Mouse (Mus musculus): Measurements from ENCODE around the gene Zfp280c.

The Zfp280c gene

DNA sequence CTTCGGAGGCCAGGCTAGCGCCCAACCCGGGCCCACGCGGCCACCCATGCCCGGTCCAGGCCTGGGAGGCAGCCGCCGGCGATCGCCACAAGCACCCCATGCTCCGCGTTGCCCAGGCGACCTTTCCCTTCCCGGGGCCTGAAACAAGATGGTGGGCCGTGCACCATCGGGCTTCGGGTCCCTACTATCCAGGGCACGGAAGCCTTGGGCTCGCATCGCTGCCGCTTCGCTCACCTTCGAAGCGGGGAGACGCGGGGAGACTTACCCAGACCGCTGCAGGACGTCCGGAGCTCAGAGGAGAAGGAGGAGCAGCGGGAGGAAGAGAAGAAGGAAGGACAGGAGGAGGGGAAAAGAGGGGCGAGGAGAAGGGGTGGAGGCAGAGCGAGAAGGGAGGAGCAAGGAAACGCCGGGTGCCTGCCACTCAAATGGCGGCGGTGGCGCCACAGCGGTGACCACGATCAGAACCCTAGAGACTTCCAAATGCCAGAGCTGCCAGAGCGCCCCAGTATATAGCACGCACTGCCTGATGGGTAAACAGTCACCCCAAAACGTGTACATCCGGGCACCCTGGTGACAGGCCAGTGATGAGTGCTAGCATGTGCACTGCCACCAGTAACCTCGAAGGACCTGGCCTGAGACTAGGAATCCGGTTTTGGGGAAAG lies at the start of gene Zfp280c:
Zfp280c (minus strand) TSS at position 406 of the 662 bp plus-strand sequence.
- peak; percentile 1 for DNase-seq (ENCODE audit: extremely low read depth, low read depth, low spot score)

DNA sequence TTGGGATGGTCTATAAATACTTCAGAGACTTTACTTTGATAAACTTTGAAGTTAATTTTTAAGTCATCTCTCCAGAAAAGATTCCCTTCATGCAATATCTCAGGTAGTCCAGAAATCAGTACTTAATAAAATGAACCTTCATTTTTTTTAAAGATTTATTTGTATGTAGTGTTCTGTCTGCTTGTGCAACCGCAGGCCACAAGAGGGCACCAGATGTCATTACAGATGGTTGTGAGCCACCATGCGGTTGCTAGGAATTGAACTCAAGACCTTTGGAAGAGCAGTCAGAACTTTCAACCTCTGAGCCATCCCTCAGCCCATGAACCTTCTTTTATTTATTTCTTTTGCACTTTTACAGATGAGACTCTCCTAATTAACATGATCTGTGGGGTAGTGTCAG lies 42.7 kb upstream of the Zfp280c start:
- no peak for DNase-seq (ENCODE audit: extremely low read depth, low read depth, low spot score)

- no peak for DNase-seq (ENCODE audit: extremely low read depth, low read depth, low spot score)
These were observed 29.7 kb upstream of the Zfp280c start for GRCm38 (mm10) chrX:48624054-48624420.

GRCm38 (mm10) chrX:48623379-48624053 lies 29.2 kb upstream of the Zfp280c start, which contains the start of gene Slc25a14:
Gene Slc25a14, plus strand, starts transcription at chrX:48623413.
- DNase-seq (ENCODE audit: extremely low read depth, low read depth, low spot score): peak; percentile 31

GRCm38 (mm10) chrX:48623049-48623378 lies 28.7 kb upstream of the Zfp280c start:
- DNase-seq (ENCODE audit: extremely low read depth, low read depth, low spot score): no peak

- DNase-seq (ENCODE audit: extremely low read depth, low read depth, low spot score): no peak
These were observed 10.6 kb upstream of the Zfp280c start for GRCm38 (mm10) chrX:48604872-48605271.

DNA sequence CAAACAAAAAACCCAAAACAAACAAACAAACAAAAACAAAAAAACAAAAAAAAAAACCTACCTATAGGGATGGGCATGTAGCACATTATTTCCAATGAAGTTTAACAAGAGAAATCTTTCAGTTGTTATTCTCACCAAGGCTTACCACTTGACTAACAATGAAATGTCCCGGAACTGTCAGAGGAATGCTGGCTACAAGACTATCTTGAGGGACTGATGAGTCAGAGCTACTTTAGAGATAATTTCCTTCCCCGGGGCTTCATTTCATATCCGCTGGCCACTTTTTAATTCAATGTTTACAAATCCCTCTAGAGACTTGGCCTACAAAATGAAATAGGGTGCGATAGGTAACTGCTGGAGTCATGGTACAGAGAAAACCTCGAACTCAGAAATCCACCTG lies 2.6 kb upstream of the Zfp280c start:
- no peak for DNase-seq (ENCODE audit: extremely low read depth, low read depth, low spot score)

- DNase-seq (ENCODE audit: extremely low read depth, low read depth, low spot score): no peak
These were observed 1.7 kb upstream of the Zfp280c start for GRCm38 (mm10) chrX:48596053-48596452.

DNA sequence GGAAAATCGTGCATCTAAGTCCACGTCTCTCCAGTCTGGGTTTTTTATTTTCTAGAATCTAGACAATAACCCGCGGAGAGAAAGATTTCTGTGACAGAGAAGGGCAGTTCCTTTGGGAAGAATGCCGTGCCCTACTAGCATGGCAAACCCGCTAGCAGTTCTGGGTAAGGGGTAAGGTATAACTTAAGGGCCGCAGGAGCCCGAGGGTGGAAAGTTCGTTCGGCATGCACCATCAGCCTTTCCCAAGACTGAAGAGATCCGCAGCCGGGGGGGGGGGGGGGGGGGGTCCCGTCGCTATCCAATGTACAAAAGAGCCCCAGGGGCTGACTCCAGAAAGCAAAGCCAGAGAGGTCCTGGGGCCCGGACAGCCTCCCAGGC lies 594 bp downstream of the Zfp280c start:
- DNase-seq (ENCODE audit: extremely low read depth, low read depth, low spot score): no peak

- DNase-seq (ENCODE audit: extremely low read depth, low read depth, low spot score): no peak
These were observed 11.0 kb downstream of the Zfp280c start for GRCm38 (mm10) chrX:48583332-48583731.

GRCm38 (mm10) chrX:48532175-48532574 lies 62.1 kb downstream of the Zfp280c start:
- DNase-seq (ENCODE audit: extremely low read depth, low read depth, low spot score): no peak

- no peak for DNase-seq (ENCODE audit: extremely low read depth, low read depth, low spot score)
These were observed 67.9 kb downstream of the Zfp280c start for GRCm38 (mm10) chrX:48526435-48526834.

DNA sequence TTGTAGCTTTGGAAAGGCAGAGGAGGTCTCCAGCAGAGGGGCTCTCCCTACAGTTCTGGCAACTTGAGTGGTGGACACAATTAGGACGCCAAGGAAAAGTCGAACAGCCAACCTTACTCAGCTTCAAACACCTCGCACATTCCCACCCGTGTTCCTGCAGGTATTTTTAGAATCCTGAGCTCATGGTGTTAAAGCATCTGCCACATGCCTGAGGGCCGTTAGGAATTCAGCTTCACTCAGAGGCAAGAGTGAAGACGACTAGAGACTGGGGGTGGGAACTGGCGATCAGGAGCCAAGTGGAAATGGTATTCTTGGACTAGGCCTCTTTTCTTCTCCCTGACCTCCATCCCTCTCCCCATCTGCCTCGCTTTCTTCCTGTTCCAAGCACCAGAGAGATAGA lies 68.4 kb downstream of the Zfp280c start:
- DNase-seq (ENCODE audit: extremely low read depth, low read depth, low spot score): no peak

DNA sequence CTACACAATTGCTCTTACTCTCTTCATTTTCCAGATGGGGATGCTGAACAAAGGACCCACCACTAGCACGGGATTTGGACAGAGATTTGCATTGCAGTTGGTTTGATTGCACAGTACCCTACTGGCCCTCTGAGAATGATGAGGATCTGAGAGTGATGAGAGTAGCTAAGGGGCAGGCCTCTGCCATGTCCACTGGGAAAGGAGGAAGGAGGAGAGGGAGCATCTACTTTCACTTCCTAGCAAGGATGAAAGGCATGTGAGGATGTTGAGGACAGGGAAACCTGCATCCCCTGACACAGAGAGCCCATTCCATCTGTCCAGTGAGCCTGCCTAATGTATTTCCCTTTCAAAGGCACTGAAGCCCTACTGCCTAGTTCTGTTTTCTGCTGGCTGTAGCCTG lies 69.0 kb downstream of the Zfp280c start:
- no peak for DNase-seq (ENCODE audit: extremely low read depth, low read depth, low spot score)

DNA sequence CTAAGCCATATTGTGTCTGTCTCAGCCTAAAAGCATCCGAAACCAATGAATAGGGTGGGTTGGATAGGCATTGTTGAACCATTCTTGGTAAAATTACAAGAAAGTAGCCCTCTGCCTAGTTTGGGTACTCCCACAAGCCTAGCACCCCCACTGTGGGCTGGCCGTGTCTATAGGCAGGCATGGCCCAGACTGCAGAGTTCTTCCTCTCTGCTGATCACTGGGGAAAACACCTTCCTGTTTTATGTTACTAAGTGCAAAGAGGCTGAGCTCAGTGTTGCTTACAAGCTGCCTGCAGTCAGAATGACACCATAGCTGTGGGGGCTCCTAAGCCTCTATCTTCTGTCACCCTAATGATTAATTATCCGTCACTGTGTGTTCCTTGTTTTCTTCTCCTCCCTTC lies 70.8 kb downstream of the Zfp280c start:
- no peak for DNase-seq (ENCODE audit: extremely low read depth, low read depth, low spot score)

DNA sequence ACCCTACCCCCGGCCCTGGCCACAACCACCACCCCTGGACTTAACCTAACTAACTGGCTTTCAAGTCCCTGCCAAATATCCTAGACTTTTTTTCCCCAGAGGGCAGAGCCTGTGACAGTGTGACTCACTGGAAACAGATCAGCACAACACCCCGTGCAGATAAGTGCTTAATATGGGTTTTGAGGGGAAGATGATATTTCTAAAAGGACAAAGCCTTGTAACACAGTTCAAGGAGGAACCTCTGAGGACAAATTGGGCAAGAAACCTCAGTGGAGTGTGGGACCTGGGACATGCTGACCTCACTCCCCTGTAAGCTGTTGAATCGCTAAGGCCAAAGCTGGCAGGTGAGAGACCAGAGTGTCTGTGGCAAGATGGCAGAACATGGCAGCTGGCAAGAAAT lies 72.7 kb downstream of the Zfp280c start:
- no peak for DNase-seq (ENCODE audit: extremely low read depth, low read depth, low spot score)

GRCm38 (mm10) chrX:48519549-48520085 lies 74.7 kb downstream of the Zfp280c start:
- no peak for DNase-seq (ENCODE audit: extremely low read depth, low read depth, low spot score)

- DNase-seq (ENCODE audit: extremely low read depth, low read depth, low spot score): no peak
These were observed 75.3 kb downstream of the Zfp280c start, which contains the start of gene Rab33a for GRCm38 (mm10) chrX:48518808-48519548. Gene Rab33a, plus strand, starts transcription at chrX:48519285.

DNA sequence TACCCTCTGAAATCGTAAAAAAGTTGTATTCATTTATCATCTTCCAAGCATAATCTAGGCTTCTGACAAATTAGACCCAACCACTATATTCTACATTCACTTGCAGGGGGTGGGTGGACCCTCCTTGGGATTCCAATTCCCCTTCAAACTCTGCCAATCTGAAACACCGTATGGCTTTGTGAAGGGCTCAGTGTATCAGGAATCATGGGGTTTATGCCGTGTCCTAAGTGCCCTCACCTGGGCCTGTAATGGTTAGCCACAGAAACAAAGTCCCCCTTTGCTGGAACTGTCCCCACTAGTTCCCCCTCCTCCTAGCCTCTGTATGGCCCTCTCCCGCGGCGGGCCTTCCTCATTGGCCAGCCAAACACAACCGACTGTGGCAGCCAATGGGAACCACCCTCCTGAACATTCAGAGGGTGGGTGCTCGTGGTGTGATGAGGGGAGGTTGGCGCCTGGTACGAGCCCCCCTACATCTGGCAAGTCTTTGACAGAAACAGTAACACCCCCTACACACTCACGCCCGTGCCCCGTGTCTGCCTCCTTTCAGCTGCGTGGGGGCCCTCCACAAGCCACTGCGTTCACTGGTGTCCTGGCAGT lies 76.0 kb downstream of the Zfp280c start:
- DNase-seq (ENCODE audit: extremely low read depth, low read depth, low spot score): no peak

DNA sequence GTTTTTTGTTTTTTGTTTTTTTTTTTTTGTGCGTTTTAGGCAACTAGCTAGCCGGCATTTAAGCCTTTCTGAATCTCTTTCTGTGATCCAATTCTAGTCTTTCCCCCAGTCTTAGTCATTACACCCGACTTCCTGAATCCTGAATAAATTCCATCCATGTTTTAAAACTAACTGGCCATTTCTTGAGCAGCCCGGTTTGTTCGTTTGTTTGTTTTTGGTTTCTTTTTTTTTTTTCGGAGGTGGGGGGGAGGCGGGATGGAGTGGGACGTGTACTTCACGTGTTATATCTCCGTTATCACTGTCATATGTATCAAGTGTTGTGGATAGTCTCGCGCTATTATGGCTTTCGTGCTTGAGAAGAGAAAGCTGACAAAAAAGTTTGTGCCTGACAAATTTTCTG lies 80.5 kb downstream of the Zfp280c start:
- no peak for DNase-seq (ENCODE audit: extremely low read depth, low read depth, low spot score)

DNA sequence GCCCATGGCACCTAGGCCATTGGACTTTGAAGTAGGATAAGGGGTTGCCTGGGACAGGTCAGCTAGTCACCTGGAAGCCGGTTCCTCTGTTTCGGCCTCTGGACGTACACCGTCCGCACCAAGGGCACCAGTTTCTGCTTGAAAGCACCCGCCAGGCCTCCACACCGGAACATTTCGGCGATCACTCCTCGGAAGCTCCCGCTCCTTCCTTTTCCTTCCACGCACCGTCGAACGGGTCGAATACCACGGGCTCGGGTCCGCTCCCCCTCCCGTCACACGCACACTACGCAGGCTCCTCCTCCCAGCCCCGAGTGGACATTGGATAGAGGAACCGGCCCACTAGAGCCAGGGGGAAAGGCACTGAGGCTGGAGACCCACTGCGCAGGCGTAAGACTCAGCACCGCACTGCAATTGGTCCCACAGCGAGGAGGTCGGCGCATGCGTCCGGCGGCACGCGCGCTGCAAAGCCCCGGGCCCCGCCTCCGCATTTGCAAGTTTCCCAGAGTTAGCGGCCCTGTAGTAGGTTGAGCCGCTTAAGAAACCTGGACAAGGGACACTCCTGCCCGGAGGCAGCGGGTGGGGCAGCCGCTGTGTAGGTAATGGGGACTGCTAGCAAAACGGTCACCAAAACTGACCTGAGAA lies 81.0 kb downstream of the Zfp280c start, which contains the start of gene Aifm1:
Aifm1 (minus strand) TSS at position 398 of the 642 bp plus-strand sequence.
- DNase-seq (ENCODE audit: extremely low read depth, low read depth, low spot score): peak; percentile 34
